Mouse (Mus musculus) layer of hippocampus, adult 2 months (tissue): ENCODE measurements around the gene Ezh1. TPM values are rescaled to one million over a fixed set of nuclear protein-coding genes. Genes with fewer than 3 reads are reported as not detected.
A peak's percentile ranks its signal among the peaks of the same experiment; 100 is the strongest.

Source experiments
- DNase-seq, 2 experiments: peaks; one replicate each; pipeline ENCODE4 v3.0.0; 2022; ENCODE audit warnings: low spot score in 2 of 2
- H3K27ac ChIP-seq: fragments of 200-600 bp; 2 replicates; pipeline ENCODE4 v1.8.1; 2022
- H3K4me3 ChIP-seq: fragments of 200-600 bp; 2 replicates; pipeline ENCODE4 v1.8.1; 2022; ENCODE audit warnings: mild to moderate bottlenecking
- CTCF ChIP-seq: fragments of 200-600 bp; conservative IDR thresholded peaks from 2 replicates; pipeline ENCODE4 v1.8.1; 2022; ENCODE audit warnings: antibody characterized with exemption, mild to moderate bottlenecking, moderate library complexity
- total RNA-seq, 2 experiments: library from RNA; stranded (reverse); gene quantifications; 2 replicates each; pipeline ENCODE4 v1.2.3; 2021

Gene Ezh1
- total RNA-seq, 2 experiments from 2014 or later = 73.6 to 81.8 TPM

DNA sequence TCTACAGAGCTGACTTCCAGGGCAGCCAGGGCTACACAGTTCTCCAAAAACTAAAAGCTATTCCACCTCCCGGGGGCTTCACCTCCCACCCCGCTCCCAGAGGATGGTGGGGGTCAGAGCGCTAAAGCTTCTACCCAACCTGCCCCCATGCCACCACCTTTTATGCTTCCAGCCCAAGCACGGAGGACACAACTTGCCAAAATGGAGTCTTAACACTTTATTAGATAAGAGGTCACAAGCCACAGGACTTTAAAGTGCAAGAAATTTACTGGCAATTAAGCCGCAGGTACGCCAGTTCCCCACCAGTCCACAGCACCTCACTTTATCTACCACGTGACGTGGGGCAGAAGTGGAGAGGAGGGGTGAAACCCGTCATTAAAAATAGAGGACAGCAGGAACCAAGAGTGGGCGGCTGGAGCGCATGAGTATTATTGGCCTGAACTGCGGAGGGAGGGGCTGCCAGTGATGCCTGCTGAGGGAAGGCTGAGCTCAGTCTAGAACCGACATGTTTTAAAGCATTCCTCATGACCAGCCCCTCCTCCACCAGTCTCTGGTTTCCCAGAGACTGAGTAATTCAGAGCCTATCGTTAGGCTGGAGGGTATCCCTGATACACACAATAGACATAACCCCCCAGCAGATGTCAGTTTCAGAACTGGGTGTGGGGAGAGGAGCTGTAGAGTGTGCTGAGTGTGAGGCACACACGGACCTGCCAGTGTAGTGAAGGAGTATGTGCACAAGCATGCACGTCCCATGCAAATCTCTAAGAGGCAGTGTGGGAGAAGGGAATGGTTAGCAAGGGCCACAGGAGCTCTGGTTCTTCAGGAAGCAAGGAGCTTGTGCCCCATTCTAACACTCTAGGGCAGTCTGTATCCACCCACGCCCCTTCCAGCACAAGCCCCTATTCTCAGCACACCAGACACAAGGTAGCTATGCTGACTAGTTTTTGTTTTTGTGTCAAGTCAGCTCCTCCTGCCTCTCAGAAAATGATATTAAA is 35.1 kb downstream of the Ezh1 start:
- DNase-seq = no peak
- Histone ChIP-seq H3K27ac (peak overlapping the region; percentile 83), H3K4me3 (no peak overlapping the region)
- TF ChIP-seq CTCF = no peak

DNA sequence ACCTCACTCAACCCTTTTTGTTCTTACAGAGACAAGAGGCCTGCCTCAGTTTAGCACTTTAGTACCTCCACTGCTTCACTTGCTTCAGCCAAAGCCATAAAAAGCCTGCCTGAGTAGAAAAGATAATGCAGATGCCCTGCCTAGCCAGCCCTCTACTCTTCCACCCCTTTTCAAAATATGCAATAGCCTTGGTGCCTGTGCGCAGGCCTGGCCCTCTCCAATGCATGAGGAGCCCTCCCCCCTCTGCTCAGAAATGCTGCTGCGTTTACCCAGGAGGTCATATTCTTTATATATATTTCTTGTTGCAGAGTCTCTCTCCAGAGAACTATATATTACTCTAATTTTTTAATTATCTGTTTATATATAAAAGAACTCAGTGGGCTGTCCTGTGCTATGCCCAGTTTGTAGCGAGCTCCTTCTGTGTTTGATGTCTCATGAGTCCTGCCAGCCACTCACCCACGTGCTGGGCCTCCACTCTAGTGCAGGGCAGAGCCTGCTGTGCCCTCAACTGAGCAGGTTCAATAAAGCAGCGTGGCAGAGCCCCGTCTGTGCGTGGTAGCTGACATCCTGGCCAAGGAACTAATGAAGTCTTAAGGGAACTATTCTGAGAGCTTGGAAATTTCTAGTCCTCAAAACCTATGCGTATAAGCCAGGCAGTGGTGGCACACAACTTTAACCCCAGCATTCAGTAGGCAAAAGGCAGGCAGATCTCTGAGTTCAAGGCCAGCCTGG is 35.9 kb downstream of the Ezh1 start:
- H3K4me3 ChIP-seq = no peak overlapping the region
- TF ChIP-seq CTCF = no peak
- DNase-seq = no peak
- peak overlapping the region; percentile 83 for H3K27ac ChIP-seq

GRCm38 (mm10) chr11:101189495-101190180 is 36.6 kb downstream of the Ezh1 start:
- Histone ChIP-seq H3K4me3 (no peak overlapping the region), H3K27ac (peak overlapping the region; percentile 83)
- TF ChIP-seq CTCF = no peak
- peak; percentile 56 to 79 for DNase-seq

GRCm38 (mm10) chr11:101188166-101188805 is 38.0 kb downstream of the Ezh1 start:
- no peak overlapping the region for H3K4me3 ChIP-seq

GRCm38 (mm10) chr11:101187541-101187940 is 38.7 kb downstream of the Ezh1 start:
- TF ChIP-seq CTCF = no peak
- no peak for DNase-seq
- no peak overlapping the region for H3K4me3 ChIP-seq
- H3K27ac ChIP-seq = no peak overlapping the region

More at GRCm38 (mm10) chr11:101188166-101188805, 38.0 kb downstream of the Ezh1 start:
- no peak for TF ChIP-seq CTCF
- no peak for DNase-seq
- peak overlapping the region; percentile 83 for H3K27ac ChIP-seq

GRCm38 (mm10) chr11:101186526-101187247 is 39.6 kb downstream of the Ezh1 start:
- TF ChIP-seq CTCF = no peak
- Histone ChIP-seq H3K4me3 (no peak overlapping the region), H3K27ac (no peak overlapping the region)
- DNase-seq = no peak

- Histone ChIP-seq H3K4me3 (no peak overlapping the region), H3K27ac (no peak overlapping the region)
- no peak for DNase-seq
- TF ChIP-seq CTCF = no peak
Observed at GRCm38 (mm10) chr11:101185441-101185840, 40.8 kb downstream of the Ezh1 start.

DNA sequence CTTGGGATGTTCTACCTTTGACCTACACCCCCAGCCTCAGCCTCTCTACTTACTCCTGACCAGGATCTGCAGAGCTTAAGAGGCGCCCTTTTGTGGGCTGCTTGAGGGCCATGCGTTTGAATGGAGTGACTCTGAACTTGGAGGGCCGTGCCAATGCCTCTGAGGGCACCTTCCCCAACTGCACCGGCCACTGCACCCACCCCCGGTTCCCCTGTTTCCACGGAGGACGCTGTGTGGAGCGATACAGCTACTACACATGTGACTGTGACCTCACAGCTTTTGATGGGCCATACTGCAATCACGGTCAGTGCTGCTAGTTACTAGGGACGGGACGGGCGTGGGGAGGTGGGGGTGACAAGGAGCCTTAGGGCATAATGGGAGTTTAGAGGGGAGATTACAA is 41.3 kb downstream of the Ezh1 start:
- TF ChIP-seq CTCF = no peak
- Histone ChIP-seq H3K27ac (no peak overlapping the region), H3K4me3 (no peak overlapping the region)
- no peak for DNase-seq

GRCm38 (mm10) chr11:101182771-101183517 is 43.3 kb downstream of the Ezh1 start:
- no peak overlapping the region for H3K27ac ChIP-seq
- no peak for DNase-seq
- H3K4me3 ChIP-seq = no peak overlapping the region
- no peak for TF ChIP-seq CTCF

DNA sequence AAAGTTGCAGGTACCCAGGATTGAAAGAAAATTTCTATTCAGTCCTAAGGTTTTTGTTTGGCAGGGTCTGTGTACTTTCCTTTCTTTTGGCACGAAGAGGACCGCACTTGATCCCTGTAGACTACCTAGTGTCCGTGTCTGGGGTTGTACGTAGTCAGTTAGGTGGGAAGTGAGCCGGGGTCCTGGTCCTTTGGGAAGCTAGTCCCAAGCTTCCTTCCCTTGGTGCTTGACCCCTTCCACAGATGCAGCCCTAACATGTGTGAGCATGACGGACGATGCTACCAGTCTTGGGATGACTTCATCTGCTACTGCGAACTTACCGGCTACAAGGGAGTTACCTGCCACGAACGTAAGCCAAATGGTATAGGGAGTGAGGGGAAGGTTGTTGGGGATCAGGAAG is 44.3 kb downstream of the Ezh1 start:
- Histone ChIP-seq H3K27ac (no peak overlapping the region), H3K4me3 (no peak overlapping the region)
- no peak for TF ChIP-seq CTCF
- no peak for DNase-seq
